Mouse (Mus musculus) c-Kit-positive CD71-positive TER-119-positive erythroid progenitor cells, embryonic 14.5 days (primary cell): ENCODE data around the gene Gnb1.

Source experiments
- DNase-seq: peaks from one replicate; pipeline ENCODE4 v3.0.0-alpha.2; 2013; ENCODE audit warnings: low spot score

The Gnb1 gene

DNA sequence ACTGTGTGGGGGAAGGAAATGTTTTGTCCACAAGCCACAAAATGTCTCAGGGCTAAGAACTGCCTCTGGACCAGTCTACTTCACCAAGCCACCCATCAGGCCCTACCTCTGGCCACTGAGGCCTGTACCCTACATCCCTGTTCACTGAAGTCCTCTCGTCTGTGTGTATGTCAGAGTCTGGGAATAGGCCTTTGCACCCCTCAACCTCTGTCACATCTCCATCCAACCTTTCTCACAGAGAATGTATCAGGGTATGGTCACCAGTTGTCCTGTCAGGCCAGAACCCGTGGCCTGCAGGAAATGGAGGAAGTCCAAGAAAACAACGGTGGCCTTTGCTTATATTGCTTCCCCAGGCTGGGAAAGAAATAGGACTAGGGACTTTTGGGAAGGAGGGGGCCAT is 5.6 kb upstream of the Gnb1 start:
- no peak for DNase-seq

DNA sequence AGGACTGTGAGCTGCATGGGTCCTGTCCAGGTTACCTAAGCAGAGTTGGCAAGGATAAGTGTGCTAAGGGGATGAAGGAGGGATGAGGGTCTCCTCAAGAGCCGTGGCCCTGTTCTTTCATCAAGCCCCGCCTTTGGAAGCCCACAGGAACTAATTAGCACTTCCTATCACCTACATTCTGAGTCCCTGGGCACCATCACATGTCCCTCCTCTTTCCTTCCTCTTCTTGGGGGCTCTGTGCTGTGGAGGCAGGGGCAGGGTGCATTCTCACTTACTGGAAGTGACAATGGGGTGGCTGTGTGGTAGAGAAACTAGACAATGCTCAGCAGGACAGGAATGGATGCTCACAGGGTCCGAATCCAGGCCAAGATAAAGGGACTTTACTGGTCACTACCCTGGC is 3.4 kb upstream of the Gnb1 start:
- no peak for DNase-seq

- peak; percentile 57 for DNase-seq
Observed at GRCm38 (mm10) chr4:155488232-155489025, 2.7 kb upstream of the Gnb1 start.

DNA sequence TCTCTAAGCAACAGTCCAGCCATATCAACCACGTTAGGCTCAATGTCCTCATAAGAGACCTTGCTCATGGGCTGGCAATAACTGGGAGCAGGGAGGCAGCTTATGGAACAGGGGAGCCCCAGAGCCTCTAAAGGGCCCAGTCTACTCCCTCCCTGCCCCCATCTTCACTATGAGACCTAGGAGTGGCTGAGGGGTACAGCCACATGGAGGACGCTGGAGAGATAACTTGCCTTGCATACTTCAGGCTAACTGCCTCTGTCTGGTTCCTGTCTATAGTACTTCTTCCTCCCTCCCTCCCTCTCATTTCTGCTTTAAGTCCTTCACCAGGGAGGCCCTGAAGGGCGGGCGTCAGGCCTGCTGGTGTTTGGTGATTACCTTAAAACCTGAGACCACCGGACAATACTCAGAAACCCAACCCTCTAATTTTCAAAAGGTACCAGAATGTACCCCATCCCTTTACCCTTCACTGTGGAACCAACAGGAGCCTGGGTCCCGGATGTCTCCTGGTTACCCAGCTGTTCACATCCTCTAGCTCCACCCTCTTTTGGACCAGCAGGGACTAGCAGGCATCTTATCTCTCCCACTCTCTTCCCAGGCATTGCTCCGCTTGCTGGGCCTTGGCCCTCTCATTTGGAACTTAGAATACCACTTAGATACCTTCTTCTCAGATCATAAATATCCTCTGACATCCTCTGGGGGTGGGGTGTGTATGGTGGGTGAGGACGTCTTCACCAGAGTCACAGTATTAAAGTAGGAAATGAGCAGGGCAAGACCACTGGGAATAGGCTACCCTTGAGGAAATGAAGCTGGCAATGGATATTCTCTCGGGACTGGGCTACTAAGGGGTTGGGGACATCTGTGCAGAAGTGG is 1.8 kb upstream of the Gnb1 start:
- peak; percentile 36 for DNase-seq

DNA sequence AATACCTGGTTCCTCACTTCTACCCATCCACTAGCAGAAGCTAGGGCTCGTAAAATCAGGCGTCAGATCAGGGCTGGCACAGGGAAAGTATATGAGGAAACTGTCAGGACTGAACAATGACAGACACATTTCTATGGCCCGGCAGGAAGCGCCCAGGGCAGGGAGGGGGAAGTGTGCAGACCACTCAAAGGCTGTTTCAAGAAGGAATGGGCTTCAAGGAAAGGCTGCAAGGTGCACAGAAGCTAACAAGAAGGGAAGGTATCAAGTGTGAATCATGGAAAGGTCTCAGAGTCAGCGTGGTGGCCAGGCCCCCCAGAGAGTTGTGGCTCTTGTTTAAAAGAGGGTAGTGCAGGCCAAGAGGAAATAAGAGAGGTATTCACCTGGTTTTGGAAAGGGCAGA is 705 bp upstream of the Gnb1 start:
- no peak for DNase-seq

DNA sequence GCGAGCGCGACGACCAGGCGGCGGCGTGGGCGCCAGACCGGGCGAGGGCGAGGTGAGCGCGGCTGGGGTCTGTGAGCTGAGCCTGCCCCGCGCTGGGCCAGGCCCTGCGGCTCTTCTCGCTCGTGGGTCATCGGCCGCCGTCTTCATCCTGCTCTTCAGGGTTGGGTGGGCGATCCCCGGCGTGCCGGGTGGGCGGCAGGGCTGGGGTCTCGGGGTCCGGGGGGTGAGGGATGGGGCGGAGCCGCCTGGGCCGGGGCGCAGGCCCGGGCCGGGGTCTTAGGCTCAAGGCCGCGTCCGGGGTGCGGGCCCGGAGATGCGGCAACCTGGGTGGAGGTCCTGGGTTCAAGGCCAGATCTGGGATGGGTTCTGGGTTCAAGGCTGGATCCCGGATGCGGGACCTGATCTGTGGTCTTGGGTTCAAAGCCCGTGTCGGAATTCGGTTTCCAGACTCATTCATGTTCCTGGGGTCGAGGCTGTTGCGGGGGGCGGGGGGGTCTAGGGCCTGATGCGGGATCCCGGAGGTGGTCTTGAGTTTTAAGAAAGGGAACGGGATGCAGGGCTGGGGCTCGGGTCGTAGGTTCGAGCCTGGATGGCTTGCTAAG is 469 bp downstream of the Gnb1 start:
- no peak for DNase-seq

DNA sequence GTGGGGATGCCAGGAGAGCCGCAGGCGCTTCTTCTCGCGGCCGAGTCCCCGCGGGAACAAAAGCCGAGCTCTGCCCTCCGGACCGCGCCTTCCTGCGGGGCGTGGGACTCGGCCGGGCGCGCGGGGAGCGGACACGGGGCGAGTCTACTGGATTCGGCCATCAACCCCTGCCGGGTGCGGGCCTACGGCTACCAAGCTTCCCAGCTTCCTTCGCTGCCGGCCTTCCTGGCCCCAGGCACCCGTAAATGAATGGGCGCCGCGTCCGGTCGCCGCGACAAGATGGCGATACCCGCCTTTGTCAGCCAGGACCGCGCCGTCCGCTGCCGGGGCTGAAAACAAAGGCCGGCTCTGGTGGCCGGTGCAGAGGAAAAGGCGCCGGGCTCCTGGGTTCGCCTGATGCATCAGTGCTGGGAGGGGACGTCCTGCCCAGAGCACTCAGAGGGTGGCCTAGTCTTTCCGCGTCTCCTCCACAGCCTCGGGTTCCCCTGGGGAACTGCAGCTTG is 1.0 kb downstream of the Gnb1 start:
- peak; percentile 43 for DNase-seq

DNA sequence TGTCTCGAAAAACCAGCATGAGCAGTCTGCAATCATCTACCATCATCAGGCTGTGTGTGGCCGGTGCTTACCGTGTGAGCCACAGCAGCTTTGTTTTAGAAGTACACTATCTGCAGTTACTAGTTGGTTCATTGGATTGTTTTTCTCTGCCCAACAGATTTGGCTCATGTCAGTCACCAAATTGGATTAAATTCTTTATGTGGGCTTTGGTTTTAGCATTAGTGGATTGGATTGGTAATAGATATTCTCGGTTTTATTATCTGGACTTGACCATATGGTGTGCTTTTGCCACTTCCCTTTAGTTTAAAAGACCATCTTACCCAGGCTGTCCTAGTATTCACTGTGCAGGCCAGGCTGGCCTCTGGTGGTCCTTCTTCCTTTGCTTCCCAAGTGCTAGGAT is 3.7 kb downstream of the Gnb1 start:
- DNase-seq: no peak

DNA sequence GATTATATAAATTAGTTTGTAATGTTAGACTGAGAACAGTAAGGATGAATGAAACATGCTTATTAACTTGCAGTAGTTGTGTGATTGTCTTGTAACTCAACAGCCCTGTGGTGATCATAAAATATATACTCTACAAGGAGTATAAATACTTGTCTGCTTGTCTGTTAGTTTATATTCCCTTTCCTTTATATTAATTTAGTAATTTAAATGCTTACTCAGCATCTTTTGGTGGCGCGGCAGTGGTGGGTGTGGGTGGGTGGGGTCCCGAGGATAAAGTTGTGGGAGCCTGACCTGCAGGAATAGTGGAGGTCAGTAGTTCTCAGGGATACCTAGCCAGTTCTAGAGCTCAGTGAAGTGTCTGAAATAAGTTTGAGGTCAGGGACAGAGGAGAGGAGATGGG is 6.8 kb downstream of the Gnb1 start:
- DNase-seq: no peak

GRCm38 (mm10) chr4:155501126-155501525 is 10.0 kb downstream of the Gnb1 start:
- DNase-seq: no peak

- no peak for DNase-seq
Observed at GRCm38 (mm10) chr4:155505067-155505466, 13.9 kb downstream of the Gnb1 start.

DNA sequence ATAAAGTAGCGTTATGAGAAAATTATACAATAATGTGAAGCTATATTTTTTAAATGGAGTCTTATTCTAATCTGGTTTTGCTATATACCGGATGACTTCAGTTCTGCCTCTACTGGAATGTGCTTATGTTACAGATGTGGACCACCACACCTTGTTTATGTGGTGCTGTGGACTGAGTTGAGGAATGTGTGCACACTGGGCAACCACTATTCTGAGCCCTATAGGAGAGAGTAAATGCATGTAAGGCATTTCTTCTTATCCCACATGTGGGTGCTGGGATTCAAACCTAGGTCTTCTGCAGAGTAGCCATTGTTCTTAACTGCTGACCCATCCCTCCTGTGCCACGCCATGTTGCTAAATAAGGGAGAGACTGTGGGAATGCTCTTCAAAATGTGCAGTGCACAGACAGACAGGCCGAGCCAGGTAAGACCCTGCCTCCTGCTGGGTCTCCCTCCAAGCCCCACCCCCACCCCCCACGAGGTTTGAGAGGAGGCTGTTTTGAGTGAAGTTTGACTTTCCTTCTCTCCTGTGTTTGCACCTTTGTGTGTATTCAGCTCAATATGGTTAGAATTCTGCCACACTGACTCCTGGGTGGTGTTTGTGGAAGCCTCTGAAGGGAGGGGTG is 14.6 kb downstream of the Gnb1 start:
- DNase-seq: no peak

DNA sequence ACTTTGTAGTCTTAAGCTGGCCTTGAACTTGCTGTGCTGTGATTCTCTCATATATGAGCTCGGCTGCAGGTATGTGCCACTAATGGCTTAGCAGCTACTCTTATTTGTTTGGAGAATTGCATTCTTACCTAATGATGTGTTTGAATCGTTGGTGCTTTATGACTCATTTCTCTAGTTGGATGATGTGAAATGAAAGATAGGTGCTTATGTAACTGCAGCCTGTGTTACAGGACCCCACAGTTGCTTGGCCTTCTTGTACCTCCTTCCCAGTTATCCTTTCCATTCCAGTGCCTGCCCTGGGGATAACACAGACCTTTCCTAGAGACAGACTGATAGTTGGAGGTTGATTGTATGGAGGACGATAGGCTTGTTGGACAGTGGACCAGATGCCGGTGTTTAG is 17.5 kb downstream of the Gnb1 start:
- DNase-seq: no peak

- DNase-seq: no peak
Observed at GRCm38 (mm10) chr4:155510981-155511380, 19.8 kb downstream of the Gnb1 start.

DNA sequence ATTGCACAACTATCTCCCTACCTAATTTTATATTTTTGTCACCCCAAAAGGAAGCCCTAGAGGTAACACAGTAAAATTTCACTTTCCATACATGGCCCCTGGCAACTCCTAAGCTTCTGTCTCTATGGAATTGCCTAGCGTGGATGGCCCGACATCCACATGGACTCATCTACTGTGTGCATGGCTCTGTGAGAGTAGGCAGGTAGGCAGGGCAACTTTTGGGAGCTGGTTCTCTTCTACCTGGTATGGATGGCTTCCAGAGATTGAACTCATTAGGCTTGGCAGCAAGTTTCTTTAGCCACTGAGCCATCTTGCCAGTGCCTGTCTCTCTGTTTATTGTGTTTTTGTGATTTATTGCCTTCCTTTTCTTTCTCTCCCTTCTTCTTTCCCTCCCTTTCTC is 23.6 kb downstream of the Gnb1 start:
- no peak for DNase-seq

DNA sequence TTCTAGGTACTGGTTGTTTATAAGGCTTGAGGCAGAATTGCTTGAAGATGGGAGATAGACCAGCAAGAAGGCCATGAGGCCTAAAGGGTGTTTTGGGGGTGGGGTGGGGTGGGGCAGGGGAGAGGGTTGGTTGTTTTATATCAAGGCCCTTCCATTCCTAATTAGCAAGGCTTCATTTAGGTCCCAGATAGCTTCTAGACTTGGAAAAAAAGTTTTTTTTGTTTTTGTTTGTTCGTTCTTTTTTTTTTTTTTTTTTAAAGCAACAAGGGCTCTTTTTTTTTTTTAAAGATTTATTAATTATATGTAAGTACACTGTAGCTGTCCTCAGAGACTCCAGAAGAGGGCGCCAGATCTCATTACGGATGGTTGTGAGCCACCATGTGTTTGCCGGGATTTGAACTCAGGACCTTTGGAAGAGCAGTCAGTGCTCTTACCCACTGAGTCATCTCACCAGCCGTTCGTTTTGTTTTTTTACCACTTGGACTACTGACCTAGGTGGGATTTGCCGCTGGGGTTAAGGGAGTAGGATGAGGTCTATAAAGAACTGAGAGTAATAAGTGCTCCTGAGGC is 26.9 kb downstream of the Gnb1 start:
- no peak for DNase-seq

- no peak for DNase-seq
Observed at GRCm38 (mm10) chr4:155522327-155522726, 31.2 kb downstream of the Gnb1 start.

- DNase-seq: no peak
Observed at GRCm38 (mm10) chr4:155525751-155526150, 34.6 kb downstream of the Gnb1 start.

GRCm38 (mm10) chr4:155529294-155529693 is 38.1 kb downstream of the Gnb1 start:
- no peak for DNase-seq

- no peak for DNase-seq
Observed at GRCm38 (mm10) chr4:155549993-155550392, 58.8 kb downstream of the Gnb1 start.

DNA sequence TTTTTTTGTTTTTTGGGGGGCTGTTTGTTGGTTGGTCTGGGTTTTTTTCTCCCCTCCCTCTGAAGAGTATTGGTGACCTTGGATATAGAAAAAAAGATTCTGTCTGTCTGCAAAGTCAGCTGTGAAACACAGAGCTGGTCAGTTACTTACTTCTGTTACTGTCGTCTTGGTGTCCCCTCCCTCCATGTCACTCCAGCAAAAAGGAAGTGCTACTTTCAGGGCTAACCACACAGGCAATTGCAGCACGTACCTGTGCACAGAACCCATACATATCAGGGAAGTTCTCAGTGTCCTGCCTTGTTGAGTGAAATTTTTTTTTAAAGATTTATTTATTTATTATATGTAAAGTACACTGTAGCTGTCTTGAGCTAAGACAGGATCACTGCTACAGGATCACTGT is 59.3 kb downstream of the Gnb1 start:
- DNase-seq: no peak

DNA sequence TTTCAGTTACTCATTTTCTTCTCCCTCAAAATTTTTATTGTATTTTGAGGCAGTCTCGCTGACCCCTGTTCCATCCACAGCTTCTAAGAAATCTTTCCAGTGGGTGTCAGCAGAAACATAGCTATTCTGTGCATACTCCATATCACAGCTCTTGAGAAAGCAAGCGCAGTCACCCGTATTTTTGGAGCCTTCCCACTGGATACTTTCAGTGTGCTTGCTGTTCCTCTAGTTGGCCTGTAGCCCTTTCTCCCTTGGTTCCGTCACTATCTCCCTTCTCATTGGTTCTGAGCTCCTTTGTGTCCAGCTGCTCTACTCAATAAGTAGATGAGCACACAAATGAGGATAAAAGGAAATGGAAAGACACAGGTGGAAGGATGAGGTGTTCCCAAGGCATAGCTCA is 59.9 kb downstream of the Gnb1 start:
- no peak for DNase-seq
